Mouse (Mus musculus) embryo, embryonic 9.5 days (tissue): ENCODE measurements around the gene Trim28.
"Not testable (repeated sequence)": the region's sequence is repeated elsewhere in the genome, so short reads cannot be mapped to it uniquely, and the experiment has no call there.

ENCODE experiments used
- DNase-seq: peaks from one replicate; pipeline ENCODE4 v3.0.0-alpha.2; 2017; ENCODE audit errors: extremely low spot score

The Trim28 gene

DNA sequence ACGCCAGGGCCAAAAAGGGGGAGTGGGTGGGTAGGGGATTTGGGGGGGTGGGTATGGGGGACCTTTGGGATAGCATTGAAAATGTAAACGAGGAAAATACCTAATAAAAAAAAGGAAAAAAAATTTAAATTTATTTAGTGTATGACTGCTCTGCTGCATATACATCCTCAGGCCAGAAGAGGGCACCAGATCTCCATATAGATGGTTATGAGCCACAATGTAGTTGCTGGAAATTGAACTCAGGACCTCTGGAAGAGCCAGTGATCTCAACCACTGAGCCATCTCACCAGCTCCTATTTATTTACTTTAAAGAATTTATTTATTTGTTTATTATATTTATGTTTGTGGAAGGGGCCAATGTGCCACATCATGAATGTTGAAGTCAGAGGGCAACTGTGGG lies 64.5 kb downstream of the Trim28 start:
- not testable (repeated sequence) for DNase-seq

DNA sequence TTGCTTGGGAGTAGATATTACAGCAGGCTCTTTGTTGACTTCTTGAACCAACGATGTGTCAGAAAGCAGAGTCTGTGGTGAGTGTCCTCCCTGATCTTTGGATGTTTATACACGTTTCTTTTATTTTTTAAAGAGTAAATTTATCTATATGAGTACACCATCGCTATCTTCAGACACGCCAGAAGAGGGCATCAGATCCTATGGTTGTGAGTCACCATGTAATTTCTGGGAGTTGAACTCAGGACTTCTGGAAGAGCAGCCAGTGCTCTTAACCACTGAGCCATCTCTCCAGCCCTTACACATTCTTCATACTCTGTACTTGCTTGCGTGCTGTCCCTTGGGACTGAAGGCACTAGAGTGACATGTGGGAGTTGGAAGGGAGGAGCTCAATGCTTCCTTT lies 73.4 kb downstream of the Trim28 start:
- DNase-seq, result no peak
